Mouse (Mus musculus) ES-E14 (cell line): ENCODE measurements around the gene E030018B13Rik.

Experiments
- CHD2 ChIP-seq: IDR thresholded peaks from 2 replicates; pipeline ENCODE4 v1.6.1; 2014; ENCODE audit warnings: mild to moderate bottlenecking, low read depth, low read length, inconsistent platforms
- HCFC1 ChIP-seq: IDR thresholded peaks from 2 replicates; pipeline ENCODE4 v1.6.1; 2012; ENCODE audit warnings: low read length, inconsistent platforms, borderline replicate concordance; ENCODE audit not compliant: insufficient read depth
- MAFK ChIP-seq: IDR thresholded peaks from 2 replicates; pipeline ENCODE4 v1.6.1; 2014; ENCODE audit warnings: mild to moderate bottlenecking, low read depth, low read length, inconsistent platforms; ENCODE audit not compliant: insufficient read depth
- ZNF384 ChIP-seq: IDR thresholded peaks from 2 replicates; pipeline ENCODE4 v1.6.1; 2012; ENCODE audit warnings: low read depth, low read length, inconsistent platforms

DNA sequence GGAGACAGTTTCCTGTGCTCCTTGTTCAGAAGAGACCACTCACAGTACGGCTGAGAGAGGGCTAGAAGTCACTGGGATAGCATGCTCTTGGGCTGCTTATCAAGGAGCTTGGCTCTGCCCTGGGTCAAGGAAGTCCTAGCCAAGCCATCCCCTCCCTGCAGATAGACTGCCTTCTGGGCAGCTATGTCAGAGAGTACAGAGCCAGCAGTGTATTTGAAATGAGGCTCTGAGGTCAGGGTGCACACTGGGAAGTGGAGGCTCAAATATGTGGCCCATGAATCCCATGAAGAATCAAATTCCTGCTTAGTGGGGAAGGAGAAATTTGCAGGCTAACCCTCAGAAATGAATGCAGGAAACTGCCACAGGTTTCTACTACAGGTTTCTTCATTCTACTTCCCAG lies 17.9 kb downstream of the E030018B13Rik start:
- TF ChIP-seq HCFC1 (no peak), ZNF384 (no peak), CHD2 (no peak), MAFK (no peak)
